Mouse (Mus musculus) heart, embryonic 11.5 days (tissue): ENCODE measurements around the gene Gm20388. TPM values are rescaled to one million over a fixed set of nuclear protein-coding genes. Genes with fewer than 3 reads are reported as not detected.
A peak's percentile ranks its signal among the peaks of the same experiment; 100 is the strongest.

Source experiments
- ATAC-seq: fragments of 200-750 bp; cut with Nextera tagmentation; replicated peaks from 2 replicates; pipeline ENCODE4 v1.8.0; 2017; ENCODE audit warnings: moderate library complexity; ENCODE audit not compliant: insufficient number of reproducible peaks, low FRiP score, low TSS enrichment
- H3K27ac ChIP-seq: fragments of 300-500 bp; sonication (generic); 2 replicates; pipeline ENCODE4 v1.5.1; 2014; ENCODE audit warnings: mild to moderate bottlenecking, low read depth, low read length
- H3K27me3 ChIP-seq: fragments of 300-500 bp; sonication (generic); 2 replicates; pipeline ENCODE4 v1.6.1; 2014; ENCODE audit warnings: mild to moderate bottlenecking, low read length, mixed read lengths; ENCODE audit not compliant: control insufficient read depth, insufficient read depth
- H3K36me3 ChIP-seq: fragments of 300-500 bp; sonication (generic); 2 replicates; pipeline ENCODE4 v1.6.1; 2014; ENCODE audit warnings: mild to moderate bottlenecking, low read length, moderate library complexity, mixed read lengths; ENCODE audit not compliant: control insufficient read depth, insufficient read depth
- H3K4me1 ChIP-seq: fragments of 300-500 bp; sonication (generic); 2 replicates; pipeline ENCODE4 v1.6.1; 2014; ENCODE audit warnings: low read length; ENCODE audit not compliant: control insufficient read depth, insufficient read depth
- H3K4me2 ChIP-seq: fragments of 300-500 bp; sonication (generic); 2 replicates; pipeline ENCODE4 v1.6.1; 2014; ENCODE audit warnings: mild to moderate bottlenecking, moderate library complexity
- H3K4me3 ChIP-seq: fragments of 300-500 bp; sonication (generic); 2 replicates; pipeline ENCODE4 v1.5.1; 2014; ENCODE audit warnings: low read depth, low read length
- H3K9ac ChIP-seq: fragments of 300-500 bp; sonication (generic); 2 replicates; pipeline ENCODE4 v1.6.1; 2014; ENCODE audit warnings: mild to moderate bottlenecking, low read depth, low read length, moderate library complexity
- H3K9me3 ChIP-seq: fragments of 300-500 bp; sonication (generic); replicated peaks from 2 replicates; pipeline ENCODE4 v1.6.1; 2016; ENCODE audit warnings: low read length; ENCODE audit not compliant: control insufficient read depth
- WGBS: fragments of 180-500 bp; shearing (Covaris S2); extraction: QIAGEN DNeasy Blood & Tissue Kit; methylation state at CpG from one replicate; pipeline ENCODE4 v1.1.7; 2014; ENCODE audit not compliant: insufficient replicate concordance; 5-methylcytosine and 5-hydroxymethylcytosine counted together
- polyA plus RNA-seq: library from polyadenylated mRNA; unstranded; fragments of >200 nt; fragmentation: Nextera tagmentation; extraction: Ambion mirVana; gene quantifications from 2 replicates; pipeline ENCODE4 v1.2.1, GENCODE M21; 2014

The Gm20388 gene
- polyA plus RNA-seq, 1 experiment from 2014 or later, result 6.4 TPM

DNA sequence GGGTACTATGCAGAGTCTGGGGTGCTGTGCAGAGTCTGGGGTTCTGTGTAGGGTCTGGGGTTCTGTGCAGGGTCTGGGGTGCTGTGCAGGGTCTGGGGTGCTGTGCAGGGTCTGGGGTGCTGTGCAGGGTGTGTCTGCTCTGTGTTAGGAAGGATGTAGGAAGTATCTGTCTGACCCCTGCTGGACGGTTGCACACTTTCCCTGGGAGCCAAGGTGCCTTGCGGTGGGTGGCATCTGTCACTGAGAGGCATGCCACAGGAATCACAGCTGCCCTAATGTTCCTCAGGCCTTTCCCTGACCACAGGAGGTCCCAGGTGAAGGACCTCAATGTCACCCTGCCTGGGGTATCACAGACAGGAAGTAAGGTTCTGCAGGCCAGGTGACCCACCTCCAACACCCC lies 595.9 kb downstream of the Gm20388 start:
- 59% methylated on average over 2 of the region's 2 CpGs for WGBS
- ATAC-seq, result no peak
- H3K27ac ChIP-seq, result no peak overlapping the region

DNA sequence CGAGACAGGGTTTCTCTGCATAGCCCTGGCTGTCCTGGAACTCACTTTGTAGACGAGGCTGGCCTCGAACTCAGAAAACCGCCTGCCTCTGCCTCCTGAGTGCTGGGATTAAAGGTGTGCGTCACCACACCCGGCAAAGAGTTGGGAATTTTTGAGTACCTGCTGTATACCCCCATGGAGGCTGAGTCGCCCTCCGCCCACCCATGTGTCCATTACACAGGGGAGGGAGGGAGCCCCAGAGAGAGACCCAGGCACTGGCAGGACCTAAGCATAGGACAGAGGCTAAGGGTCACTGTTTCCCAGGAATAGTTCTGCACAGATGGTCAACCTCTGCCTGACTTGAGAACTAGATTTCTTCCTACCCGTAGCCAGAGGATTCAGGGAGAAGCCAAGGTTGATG lies 596.6 kb downstream of the Gm20388 start:
- H3K27me3 ChIP-seq, result no peaks in the 10 kb centered on the region
- H3K9ac ChIP-seq, result no peak overlapping the region
- no peak overlapping the region for H3K4me2 ChIP-seq
- H3K4me1 ChIP-seq, result peaks cover 95% of the 10 kb centered on the region
- 83% methylated on average over 9 of the region's 9 CpGs for WGBS
- no peak for ATAC-seq
- H3K4me3 ChIP-seq, result no peak overlapping the region
- no peaks in the 10 kb centered on the region for H3K9me3 ChIP-seq
- H3K27ac ChIP-seq, result no peak overlapping the region
- H3K36me3 ChIP-seq, result no peaks in the 10 kb centered on the region

More for the DNA sequence above, 595.9 kb downstream of the Gm20388 start:
- H3K4me1 ChIP-seq, result peaks cover 89% of the 10 kb centered on the region
- H3K27me3 ChIP-seq, result no peaks in the 10 kb centered on the region
- H3K4me3 ChIP-seq, result no peak overlapping the region
- no peak overlapping the region; the same call in 1 of the 2 replicates for H3K9ac ChIP-seq
- H3K4me2 ChIP-seq, result no peak overlapping the region
- H3K9me3 ChIP-seq, result no peaks in the 10 kb centered on the region
- no peaks in the 10 kb centered on the region for H3K36me3 ChIP-seq

DNA sequence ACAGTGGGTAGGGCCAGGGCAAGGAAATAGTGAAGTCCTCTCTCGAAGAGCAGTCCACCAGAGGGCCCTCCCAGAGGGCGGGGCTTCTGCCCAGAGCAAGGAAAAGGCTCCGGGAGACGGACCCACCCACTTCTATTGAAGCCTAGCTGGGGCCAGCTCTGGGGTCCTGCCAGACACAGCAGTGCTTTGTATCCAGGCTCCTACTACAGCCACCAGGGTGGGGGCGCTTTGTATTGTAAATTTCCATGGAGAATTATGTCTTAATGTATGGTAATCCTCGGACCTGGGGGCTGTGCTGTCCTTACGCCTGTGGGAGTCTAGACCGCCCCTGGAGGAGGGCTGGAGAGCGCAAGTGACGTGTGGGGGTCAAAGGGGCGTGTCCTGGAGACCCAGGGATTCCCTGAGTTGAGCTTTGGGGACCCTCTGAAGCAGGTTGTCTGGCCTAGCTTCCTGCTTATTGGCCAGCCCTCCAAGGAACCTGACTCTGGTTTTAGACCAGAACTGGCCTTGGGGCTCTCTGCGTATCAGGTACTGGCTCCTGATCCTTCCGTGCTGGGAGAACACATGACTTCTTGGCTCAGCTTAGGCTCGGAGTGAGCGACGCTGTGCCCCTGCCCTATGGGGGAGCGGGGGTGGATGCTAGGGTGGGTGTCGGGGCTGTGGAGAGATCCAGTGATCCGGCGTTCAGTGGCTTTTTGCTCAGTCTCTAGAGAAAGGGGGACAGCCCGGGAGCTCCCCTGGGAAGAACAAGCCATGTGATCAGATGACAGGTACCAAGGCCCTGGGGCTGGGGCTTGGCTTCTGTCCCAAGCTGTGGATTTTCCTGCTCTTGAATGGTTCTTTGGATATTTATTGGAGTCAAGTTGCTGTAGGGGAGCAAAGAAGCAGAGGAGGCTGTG lies 598.7 kb downstream of the Gm20388 start:
- H3K27ac ChIP-seq, result peak overlapping the region; percentile 68

DNA sequence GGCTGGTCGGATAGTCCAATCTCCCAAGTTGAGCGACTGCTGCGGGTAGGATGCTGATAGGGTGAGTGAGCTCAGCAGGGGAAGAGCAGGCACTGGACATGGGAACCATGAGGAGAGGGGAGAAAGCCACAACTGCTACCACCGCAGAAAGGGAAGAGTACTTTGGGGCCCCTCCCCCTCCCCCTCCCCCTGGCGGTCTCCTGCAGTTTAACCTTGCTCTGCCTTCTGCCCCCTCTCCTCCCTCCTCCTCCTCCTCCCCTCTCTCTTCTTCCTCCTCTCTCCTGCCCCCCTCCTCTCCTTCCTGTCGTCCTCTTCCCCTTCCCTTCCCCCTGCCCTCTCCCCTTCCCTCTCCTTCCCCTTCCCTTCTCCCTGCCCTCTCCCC lies 599.4 kb downstream of the Gm20388 start:
- H3K9ac ChIP-seq, result no peak overlapping the region
- ATAC-seq, result no peak
- peaks cover 90% of the 10 kb centered on the region for H3K4me1 ChIP-seq
- 6% methylated on average over 5 of the region's 6 CpGs for WGBS
- H3K4me2 ChIP-seq, result peak overlapping the region; percentile 64
- no peak overlapping the region for H3K4me3 ChIP-seq
- no peaks in the 10 kb centered on the region for H3K36me3 ChIP-seq
- H3K9me3 ChIP-seq, result no peaks in the 10 kb centered on the region
- no peaks in the 10 kb centered on the region for H3K27me3 ChIP-seq
- peak overlapping the region; percentile 68; the same call in 1 of the 2 replicates for H3K27ac ChIP-seq

More for the DNA sequence above, 598.7 kb downstream of the Gm20388 start:
- Histone ChIP-seq H3K9me3 (no peaks in the 10 kb centered on the region), H3K4me2 (peak overlapping the region; percentile 64), H3K27me3 (no peaks in the 10 kb centered on the region), H3K9ac (peak overlapping the region; percentile 28; the same call in 1 of the 2 replicates), H3K36me3 (no peaks in the 10 kb centered on the region), H3K4me3 (peak overlapping the region; percentile 30), H3K4me1 (peaks cover 94% of the 10 kb centered on the region)
- 3% methylated on average over 21 of the region's 21 CpGs for WGBS
- no peak; the same call in 1 of the 2 replicates for ATAC-seq

DNA sequence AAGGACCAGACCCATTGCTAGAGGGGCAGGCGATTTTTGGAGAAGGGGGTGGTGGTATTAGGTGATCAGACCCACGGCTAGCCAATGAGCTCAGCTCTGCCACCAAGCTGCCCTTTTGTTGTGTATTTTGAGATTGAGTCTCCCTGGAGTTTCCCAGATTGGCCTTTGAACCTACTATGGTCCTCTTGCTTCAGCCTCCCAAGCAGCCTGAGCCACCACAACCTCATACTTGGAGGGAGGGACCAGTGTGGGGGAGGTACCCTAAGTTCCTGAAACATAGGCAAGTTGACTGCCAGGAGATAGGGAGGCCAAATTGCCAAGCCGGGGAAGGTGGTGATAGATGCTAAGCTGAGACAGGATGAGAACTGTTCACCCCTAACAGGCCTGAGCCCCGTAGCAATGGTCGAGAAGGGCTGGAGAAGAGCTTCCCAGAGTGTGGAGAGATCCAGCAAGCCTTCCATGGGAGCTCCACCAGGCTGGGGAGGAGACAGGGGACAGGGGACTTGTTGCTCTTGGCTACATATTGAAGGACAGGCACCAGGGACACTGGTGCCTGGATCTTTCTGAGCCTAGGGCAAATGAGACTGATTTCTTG lies 600.3 kb downstream of the Gm20388 start:
- H3K4me2 ChIP-seq, result peak overlapping the region; percentile 29
- no peaks in the 10 kb centered on the region for H3K9me3 ChIP-seq
- peak overlapping the region; percentile 78 for H3K27ac ChIP-seq
- peak overlapping the region; percentile 49; the same call in 1 of the 2 replicates for H3K9ac ChIP-seq
- 27% methylated on average over 5 of the region's 5 CpGs for WGBS
- H3K4me3 ChIP-seq, result no peak overlapping the region
- no peaks in the 10 kb centered on the region for H3K36me3 ChIP-seq
- H3K27me3 ChIP-seq, result no peaks in the 10 kb centered on the region
- peaks cover 89% of the 10 kb centered on the region for H3K4me1 ChIP-seq
- no peak for ATAC-seq

DNA sequence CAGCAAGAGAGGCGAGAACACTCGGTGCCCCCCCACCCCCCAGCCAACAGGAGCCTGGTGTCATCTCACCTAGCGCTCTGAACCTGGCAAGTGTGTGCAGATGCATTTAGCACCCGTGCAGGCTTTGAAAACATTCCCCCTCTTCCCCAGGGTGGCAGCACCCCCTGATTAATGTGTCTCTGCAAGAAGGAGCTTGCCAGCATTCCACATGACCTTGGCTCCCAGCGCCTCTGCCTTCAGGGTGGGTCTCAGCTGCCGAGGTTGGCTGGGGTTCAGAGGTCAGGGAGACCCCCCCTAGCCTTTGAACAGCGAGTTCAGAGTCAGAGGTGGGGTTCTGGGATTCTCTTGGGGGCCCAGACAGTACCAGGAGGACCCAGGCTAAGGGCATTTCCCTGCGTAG lies 601.1 kb downstream of the Gm20388 start:
- no peak overlapping the region for H3K4me3 ChIP-seq
- H3K27ac ChIP-seq, result peak overlapping the region; percentile 22; the same call in 1 of the 2 replicates
- peak overlapping the region; percentile 29 for H3K4me2 ChIP-seq
- no peaks in the 10 kb centered on the region for H3K36me3 ChIP-seq
- WGBS, result 36% methylated on average over 8 of the region's 8 CpGs
- no peaks in the 10 kb centered on the region for H3K27me3 ChIP-seq
- 0 out of 2 replicates have a peak overlapping the region, but pooled peaks have one; percentile 39 for H3K9ac ChIP-seq
- H3K4me1 ChIP-seq, result peaks cover 89% of the 10 kb centered on the region
- H3K9me3 ChIP-seq, result no peaks in the 10 kb centered on the region
- ATAC-seq, result no peak

DNA sequence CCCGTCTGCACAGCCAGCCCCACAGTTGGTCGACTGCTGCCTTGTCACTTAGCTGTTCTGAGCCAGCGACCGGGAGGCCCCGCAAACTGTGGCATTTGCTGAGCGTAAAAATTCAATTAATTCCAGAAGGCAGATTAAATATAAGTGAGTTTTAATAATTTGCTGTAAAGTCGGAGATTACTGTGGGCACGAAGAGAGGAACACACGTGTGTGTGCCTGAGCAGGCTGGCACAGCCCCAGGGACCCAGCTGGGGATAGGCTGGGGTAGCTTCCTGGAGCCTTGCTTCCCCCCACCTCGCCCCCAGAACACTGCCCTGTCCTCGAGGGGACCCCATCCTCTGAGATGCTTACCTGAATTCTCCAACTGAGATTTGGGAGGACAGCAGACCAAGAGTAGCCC lies 601.7 kb downstream of the Gm20388 start:
- ATAC-seq, result no peak
- no peaks in the 10 kb centered on the region for H3K27me3 ChIP-seq
- WGBS, result 48% methylated on average over 11 of the region's 11 CpGs
- peaks cover 92% of the 10 kb centered on the region for H3K4me1 ChIP-seq
- no peak overlapping the region for H3K4me2 ChIP-seq
- H3K4me3 ChIP-seq, result no peak overlapping the region
- H3K36me3 ChIP-seq, result no peaks in the 10 kb centered on the region
- 0 out of 2 replicates have a peak overlapping the region, but pooled peaks have one; percentile 39 for H3K9ac ChIP-seq
- H3K27ac ChIP-seq, result 0 out of 2 replicates have a peak overlapping the region, but pooled peaks have one; percentile 22
- H3K9me3 ChIP-seq, result no peaks in the 10 kb centered on the region

DNA sequence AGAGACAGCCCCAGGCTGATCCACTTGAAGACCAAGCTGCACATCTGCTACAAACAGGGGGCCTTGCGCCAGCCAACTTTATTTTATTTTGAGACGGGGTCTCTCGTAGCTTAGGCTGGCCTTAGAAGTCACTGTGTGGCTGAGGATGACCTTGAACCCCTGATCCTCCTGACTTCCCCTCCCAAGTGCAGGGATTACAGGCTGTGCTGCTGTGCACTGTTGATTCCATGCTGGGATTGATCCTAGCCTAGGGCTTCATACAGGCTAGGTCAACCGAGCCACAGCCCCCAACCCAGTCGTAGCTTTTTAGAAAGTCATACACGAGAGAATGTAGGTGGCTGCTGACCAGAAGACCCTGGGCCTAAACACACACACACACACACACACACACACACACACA lies 602.5 kb downstream of the Gm20388 start:
- H3K9ac ChIP-seq, result no peak overlapping the region
- WGBS, result 40% methylated on average over 6 of the region's 6 CpGs
- H3K27ac ChIP-seq, result no peak overlapping the region
- no peak overlapping the region for H3K4me3 ChIP-seq
- no peaks in the 10 kb centered on the region for H3K9me3 ChIP-seq
- H3K4me2 ChIP-seq, result peak overlapping the region; percentile 14; the same call in 1 of the 2 replicates
- peaks cover 94% of the 10 kb centered on the region for H3K4me1 ChIP-seq
- H3K36me3 ChIP-seq, result no peaks in the 10 kb centered on the region
- no peak for ATAC-seq
- H3K27me3 ChIP-seq, result no peaks in the 10 kb centered on the region
